Mouse (Mus musculus) central nervous system, embryonic 18 days (tissue): Measurements from ENCODE around the gene Tmem126b. TPM values are rescaled to one million over a fixed set of nuclear protein-coding genes. Genes with fewer than 3 reads are reported as not detected.

Experiments used
- polyA plus RNA-seq: library from polyadenylated mRNA; depleted of rRNA; stranded (reverse); fragments of >200 nt; gene quantifications from 2 replicates; pipeline ENCODE4 v1.2.3, GENCODE M21; 2012; rRNA removed

Tmem126b gene
- polyA plus RNA-seq: 17.8 and 21.4 TPM in 2 replicates

DNA sequence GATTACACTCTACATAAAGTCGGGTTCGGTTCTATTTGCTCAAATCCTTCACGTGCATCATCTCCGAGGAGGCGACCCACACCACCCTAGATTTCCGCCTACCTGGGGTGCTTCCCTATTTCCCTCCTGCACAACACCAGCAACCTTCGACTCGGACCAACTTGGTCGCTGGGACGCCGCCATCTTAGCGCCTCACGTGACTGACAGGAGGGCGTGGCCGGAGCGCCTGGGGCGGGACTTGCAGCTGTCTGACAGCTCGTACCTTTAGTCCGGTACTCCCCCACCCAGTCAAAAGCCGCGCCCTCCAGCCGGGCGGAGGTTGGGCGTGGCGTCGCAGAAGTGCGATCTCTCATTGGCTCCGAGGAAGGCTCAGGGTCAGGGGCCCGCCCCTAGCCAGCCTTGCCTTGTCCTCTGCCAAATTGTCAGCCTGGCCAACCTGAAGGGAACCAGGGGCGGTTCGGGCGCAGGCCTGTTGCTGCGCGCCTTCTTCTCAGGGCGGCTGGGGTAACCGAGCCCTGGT lies at the start of gene Tmem126b:
TSS of gene Tmem126b (minus strand) at position 209 of the 520 bp plus-strand sequence.

DNA sequence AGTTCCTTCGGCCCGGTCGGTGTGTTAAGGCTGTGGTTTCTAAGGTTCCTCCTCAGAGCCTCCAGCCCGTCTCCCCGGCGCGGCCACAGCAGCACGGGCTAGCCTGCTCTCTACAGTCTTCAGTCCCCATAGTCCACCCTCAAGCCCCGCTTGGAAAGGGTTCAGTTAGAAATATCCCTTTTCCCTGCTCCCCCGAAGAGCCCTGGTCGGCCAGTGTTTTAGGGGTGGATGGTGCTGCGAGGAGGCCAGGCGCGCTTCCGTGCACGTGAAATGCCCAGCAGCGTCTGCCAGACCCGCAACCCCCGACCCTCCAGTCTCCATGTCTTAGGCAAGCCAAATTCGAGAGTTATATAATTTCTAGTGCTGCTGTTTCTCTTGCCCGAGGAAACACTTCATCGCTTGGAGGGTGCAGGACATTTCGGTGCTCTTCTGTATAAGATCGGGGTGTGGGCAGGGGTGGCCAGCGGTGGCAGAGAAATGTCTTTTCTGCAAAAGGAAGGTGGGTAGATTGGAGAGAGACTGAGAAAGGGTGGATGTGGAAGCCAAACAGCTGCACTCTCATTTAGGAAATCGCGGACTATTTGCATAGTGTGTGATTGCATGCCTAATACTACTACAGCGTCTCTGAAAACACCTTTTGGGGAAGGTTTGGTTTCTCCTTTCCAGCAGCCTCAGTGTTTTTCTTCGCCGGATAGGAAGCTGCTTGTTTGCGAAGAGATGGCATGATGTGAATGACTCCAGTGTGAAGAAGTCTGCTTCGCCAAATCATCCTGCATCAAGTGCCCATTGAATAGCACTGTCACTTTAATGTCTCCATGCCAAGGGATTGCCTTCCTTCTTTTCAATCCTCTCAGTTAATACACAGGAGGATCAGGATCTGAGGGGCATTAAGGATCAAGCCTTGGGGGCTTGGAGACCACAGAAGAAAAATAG lies 778 bp upstream of the Tmem126b start, which contains the start of gene Dlg2:
TSS of gene Dlg2 (plus strand) at position 360 of the 933 bp plus-strand sequence.

DNA sequence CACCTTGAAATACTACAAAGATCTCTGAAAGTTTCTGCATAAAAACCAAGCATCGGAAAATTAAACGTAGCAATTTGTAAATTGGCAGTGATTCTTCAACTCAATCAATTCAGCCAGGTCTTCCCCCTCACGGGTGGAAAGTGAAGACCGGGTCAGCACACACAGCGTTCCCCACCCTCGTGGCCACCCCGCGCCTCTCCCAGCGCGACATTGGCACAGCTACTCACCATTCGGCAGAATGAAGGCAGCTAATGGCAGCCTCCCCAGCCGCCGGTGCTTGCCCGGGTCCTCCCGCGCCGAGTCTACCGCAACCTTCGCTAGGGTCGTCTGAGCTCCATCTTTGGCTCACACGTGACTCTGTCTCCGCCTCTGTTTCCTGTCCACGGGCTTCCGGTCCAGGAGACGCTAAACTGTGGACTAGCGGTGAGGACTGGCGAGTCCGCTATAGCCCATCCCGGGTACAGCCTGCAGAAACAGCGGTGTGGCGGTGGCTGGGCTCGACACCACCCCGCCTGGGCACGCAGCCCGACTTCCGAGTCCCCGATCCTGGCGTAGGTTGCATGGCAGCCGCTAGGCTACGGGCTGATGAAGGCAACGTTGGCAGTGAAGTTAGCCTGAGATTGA lies 18.8 kb downstream of the Tmem126b start, which contains the start of gene Tmem126a:
TSS of gene Tmem126a (minus strand) at position 385 of the 624 bp plus-strand sequence.

DNA sequence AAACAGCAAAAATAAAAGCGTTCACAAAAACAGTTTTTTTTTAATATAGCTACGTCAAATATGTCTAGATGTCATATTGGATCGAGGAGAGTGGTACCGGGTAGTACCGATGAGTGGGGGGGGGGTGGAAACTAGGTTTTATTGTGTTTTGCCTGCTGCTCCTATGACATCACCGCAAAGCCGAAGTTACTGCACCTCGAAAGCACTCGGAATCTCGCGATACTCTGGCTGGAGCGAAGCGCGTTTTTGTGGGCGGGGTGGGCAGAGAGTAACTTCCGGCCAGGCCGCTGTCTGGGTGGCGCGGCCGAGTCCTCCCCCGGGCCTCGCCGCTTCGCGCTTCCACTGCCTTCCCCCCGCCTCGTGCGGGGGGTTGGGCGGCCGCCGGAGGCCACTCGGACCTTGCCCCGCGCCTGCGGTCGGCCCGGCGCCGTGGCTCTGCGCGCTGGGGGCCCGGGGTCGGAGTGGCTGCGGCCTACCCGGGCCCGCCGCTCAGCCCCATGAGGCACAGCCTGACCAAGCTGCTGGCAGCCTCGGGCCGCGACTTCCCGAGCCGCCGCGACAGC lies 33.2 kb downstream of the Tmem126b start, which contains the start of gene Crebzf:
TSS of gene Crebzf (plus strand) at position 212 of the 563 bp plus-strand sequence.

DNA sequence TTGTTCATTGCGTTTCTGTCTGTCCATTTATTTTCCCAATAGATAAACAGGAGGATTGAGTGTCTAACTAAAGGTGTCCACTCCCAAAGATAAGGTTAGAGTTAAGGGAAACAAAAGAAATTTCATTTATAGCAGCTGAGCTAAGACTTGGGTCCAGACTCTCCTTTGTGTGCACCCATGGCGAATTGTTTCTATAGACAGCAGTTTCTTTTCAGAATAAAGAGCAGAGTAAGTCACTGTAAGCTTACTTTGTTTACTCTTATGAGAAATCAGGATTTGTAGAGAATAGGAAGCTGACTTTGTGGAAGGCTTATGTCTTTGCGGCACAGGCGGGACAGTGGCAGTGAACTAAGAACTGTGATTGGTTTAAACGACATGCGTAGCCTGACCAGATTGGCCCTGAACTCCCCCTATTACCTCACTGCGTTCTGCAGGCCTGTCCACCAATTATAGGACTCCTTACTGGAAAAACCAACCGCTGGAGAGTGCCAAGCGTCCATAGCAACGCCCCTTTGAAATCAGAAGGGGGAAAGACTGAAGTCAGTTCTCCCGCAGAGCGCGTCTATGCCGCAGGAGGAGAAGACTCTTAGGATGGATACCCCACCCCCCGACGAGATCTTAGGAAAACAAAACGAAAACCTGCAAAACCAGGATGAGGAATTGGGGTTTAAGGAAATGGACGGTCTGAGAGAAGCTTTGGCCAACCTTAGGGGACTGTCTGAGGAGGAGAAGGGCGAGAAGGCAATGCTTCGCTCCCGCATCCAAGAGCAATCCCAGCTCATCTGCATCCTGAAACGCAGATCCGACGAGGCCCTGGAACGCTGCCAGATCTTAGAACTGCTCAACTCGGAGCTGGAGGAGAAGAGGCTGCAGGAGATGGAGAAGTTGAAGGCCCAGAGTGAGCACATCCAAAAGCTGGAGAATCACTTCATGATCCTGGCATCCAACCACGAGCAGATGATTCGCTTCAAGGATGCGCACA lies 49.5 kb downstream of the Tmem126b start, which contains the start of gene Ccdc89:
TSS of gene Ccdc89 (plus strand) at position 558 of the 982 bp plus-strand sequence.

Other genes starting within 250 kb of the Tmem126b start
- not detected in 2 replicates for gene Ccdc83, start 210.2 kb downstream of the Tmem126b start, polyA plus RNA-seq
- gene Sytl2, start 173.7 kb downstream of the Tmem126b start, polyA plus RNA-seq: 7.2 and 11.6 TPM in 2 replicates
- gene Ccdc89, start 49.4 kb downstream of the Tmem126b start, polyA plus RNA-seq: 1.1 and 1.2 TPM in 2 replicates
- gene Crebzf, start 33.3 kb downstream of the Tmem126b start, polyA plus RNA-seq: 145 and 151 TPM in 2 replicates
- gene Tmem126a, start 18.8 kb downstream of the Tmem126b start, polyA plus RNA-seq: 58.3 and 62.3 TPM in 2 replicates
- gene Dlg2, start 671 bp upstream of the Tmem126b start, polyA plus RNA-seq: 79.8 and 82.3 TPM in 2 replicates